Mouse (Mus musculus): ENCODE measurements around the gene Furin. TPM values are rescaled to one million over a fixed set of nuclear protein-coding genes. Genes with fewer than 3 reads are reported as not detected.

Furin gene
- total and polyA plus RNA-seq, 3 experiments: 13.7 to 32.3 TPM; not detected in 1

DNA sequence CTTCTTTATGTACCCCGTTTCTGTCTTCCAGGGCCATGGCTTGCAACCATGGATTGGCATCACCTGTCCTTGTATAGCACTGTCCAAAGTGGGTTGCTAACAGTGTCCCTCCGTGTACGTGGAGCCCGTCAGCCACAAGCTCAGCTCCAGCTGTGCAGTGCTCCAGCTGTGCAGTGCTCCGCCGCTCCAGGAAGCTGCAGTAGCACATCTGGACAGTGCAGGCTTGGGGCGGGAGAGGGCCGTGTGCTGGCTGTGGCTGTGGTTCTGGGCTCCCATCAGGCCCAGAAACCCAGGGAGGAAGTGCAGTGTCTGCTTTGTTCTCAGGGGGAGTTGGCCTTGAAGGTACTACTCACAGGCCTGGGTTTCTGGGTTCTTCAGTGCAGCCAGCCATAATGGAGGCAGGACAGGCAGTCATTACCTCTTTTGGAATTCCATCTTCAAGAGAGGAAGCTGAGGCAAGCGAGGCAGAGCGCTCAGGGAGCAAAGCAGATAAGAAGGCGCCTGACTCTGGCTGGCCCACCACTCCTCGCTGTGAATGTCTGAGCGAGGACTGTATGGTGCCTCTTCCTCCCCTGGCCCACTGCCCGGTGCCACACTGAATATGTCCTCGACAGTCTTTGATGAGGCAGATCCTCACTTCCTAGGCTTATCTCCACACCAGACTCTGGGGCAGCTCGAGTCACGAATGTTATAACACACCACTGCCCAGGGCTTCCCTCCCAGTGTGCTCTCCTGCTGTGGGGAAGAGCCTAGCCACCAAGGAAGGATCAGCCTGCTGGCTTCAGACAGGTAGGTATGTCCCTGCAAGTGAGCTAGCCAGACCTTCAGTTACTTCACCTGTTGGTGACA lies 39.4 kb upstream of the Furin start (continued):
- peak; percentile 80 for TF ChIP-seq GATA1 (IDR thresholded peaks at IDR 0.05; ENCODE audit: low read depth, low read length)
- no peak; the same call in 1 of the 2 replicates for TF ChIP-seq GABPA (IDR thresholded peaks at IDR 0.05; ENCODE audit: low read depth, low read length)
- peak; percentile 95 for TF ChIP-seq TBP (IDR thresholded peaks at IDR 0.05; ENCODE audit: low read depth, low read length)
- peak; percentile 69; the same call in 1 of the 2 replicates for TF ChIP-seq TAL1 (IDR thresholded peaks at IDR 0.05; ENCODE audit: low read length)
- TF ChIP-seq MYC (IDR thresholded peaks at IDR 0.05; ENCODE audit: low read depth, low read length): peak; percentile 62; the same call in 1 of the 2 replicates
- TF ChIP-seq ELF1 (IDR thresholded peaks at IDR 0.05; ENCODE audit: low read depth, low read length): no peak; the same call in none of the 2 replicates

DNA sequence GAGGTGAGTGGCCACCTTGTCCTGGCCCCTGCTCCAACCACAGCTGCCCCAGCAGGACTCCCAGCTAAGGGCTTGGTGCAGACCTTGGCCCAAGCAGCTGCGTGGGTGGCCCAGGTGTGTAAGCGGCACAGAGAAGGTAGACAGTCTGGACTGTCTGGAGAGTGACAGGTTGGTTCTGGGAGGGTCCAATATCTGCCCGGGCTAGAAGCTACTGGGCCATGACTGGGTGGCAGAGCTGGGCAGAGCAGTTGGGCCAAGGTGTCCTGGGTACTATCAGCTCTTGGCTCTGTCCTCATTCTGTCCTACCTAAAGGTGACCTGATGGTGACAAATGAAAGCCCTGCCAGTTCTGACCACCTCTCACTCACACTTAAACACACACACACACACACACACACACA lies 37.9 kb upstream of the Furin start:
- Histone ChIP-seq H3K9ac (ENCODE audit: control insufficient read depth, low read depth, low read length, poor library complexity, severe bottlenecking) (peak overlapping the region; percentile 78), H3K27ac (ENCODE audit: control insufficient read depth, low read depth, low read length) (no peak overlapping the region; the same call in 1 of the 2 replicates), H3K9me3 (replicated peaks; ENCODE audit: insufficient read depth, low read length) (no peaks in the 10 kb centered on the region), H3K4me1 (ENCODE audit: control insufficient read depth in 1 of 2, insufficient read depth in 2 of 2, low read length in 2 of 2) (peaks cover 21 to 52% of the 10 kb centered on the region in 2 experiments), H3K36me3 (ENCODE audit: control insufficient read depth in 1 of 2, insufficient read depth in 2 of 2, low read length in 2 of 2) (peaks cover 0 to 33% of the 10 kb centered on the region in 2 experiments; a peak in 2 of 4 replicates), H3K79me2 (ENCODE audit: control insufficient read depth, insufficient read depth, low read length, poor library complexity) (peaks cover 8% of the 10 kb centered on the region), H3K4me3 (ENCODE audit: control insufficient read depth in 1 of 2, insufficient read depth in 1 of 2, low read depth in 2 of 2, low read length in 2 of 2) (peak overlapping the region; percentile 64 to 76; a peak in 1 of 4 replicates), H3K27me3 (ENCODE audit: control insufficient read depth in 1 of 2, insufficient read depth in 2 of 2, low read length in 2 of 2) (no peaks in the 10 kb centered on the region)
- DNase-seq (ENCODE audit: low read depth, low spot score): no peak
- TF ChIP-seq TCF12 (IDR thresholded peaks at IDR 0.05; ENCODE audit: low read depth, low read length) (no peak), BHLHE40 (IDR thresholded peaks at IDR 0.05; ENCODE audit: borderline replicate concordance, low read depth, low read length) (no peak), MAX (IDR thresholded peaks at IDR 0.05; ENCODE audit: low read length) (no peak), MXI1 (IDR thresholded peaks at IDR 0.05; ENCODE audit: low read depth, low read length) (no peak), EP300 (IDR thresholded peaks at IDR 0.05; ENCODE audit: low read depth in 1 of 2, low read length in 2 of 2) (no peak), SIN3A (IDR thresholded peaks at IDR 0.05; ENCODE audit: low read length) (no peak)

DNA sequence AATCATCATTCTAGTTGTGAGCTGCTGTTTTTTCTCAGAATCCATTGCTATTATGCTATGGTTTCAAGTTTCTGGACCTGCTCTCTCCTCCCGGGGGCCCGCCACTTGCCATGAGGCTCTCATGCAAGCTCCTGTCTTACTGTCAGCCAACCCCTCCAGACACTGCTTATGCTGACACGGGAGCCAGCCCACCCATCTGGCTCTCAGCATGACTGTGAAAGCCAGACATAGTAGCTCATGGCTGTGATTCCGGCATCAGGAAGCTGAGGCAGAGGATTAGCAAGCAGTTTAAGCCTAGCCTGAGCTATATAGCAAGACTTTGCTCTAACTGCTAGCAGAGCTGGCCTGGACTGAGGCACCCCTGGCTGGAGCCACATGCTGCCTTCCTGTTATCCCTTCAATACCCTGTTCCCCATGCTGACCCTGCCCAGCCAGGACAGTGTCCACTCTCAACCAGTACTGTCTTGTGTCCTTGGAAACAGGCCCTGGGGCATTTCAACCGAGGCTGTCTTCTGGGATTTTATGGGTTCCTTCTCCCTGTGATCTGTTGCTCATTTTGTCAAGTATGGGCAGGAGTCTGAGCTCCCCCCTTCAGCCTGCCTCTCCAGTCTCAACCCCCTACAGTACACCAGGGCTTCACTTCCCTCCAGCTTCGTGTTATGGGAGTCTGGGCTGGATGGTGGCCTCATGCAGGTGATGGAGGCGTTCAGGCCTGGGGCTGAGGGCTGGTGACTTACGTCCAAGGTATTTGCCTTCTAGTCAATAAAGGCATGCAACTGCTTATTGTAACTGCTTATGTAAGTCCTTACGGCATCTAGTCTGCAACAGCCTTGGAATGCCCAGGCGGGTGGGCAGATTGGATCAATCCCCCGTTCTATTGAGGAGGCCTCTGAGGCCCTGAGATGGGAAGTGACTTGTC lies 37.0 kb upstream of the Furin start:
- no peak for TF ChIP-seq CHD1 (IDR thresholded peaks at IDR 0.05; ENCODE audit: low read depth, low read length)
- TF ChIP-seq CHD2 (IDR thresholded peaks at IDR 0.05; ENCODE audit: low read length): no peak
- no peak for TF ChIP-seq POLR2A (IDR thresholded peaks at IDR 0.05; ENCODE audit: control insufficient read depth in 1 of 2, insufficient read depth in 1 of 2, low read depth in 1 of 2, low read length in 2 of 2, poor library complexity in 1 of 2)
- TF ChIP-seq TAL1 (IDR thresholded peaks at IDR 0.05; ENCODE audit: low read length): no peak
- 0 out of 2 replicates have a peak, but pooled peaks have one; percentile 9 for TF ChIP-seq MAX (IDR thresholded peaks at IDR 0.05; ENCODE audit: low read length)
- TF ChIP-seq UBTF (IDR thresholded peaks at IDR 0.05; ENCODE audit: borderline replicate concordance, insufficient read depth, low read depth, low read length): no peak
- no peak for TF ChIP-seq RAD21 (IDR thresholded peaks at IDR 0.05; ENCODE audit: low read depth, low read length)
- no peak for TF ChIP-seq RCOR1 (IDR thresholded peaks at IDR 0.05; ENCODE audit: low read depth, low read length)
- TF ChIP-seq POLR2AphosphoS2 (IDR thresholded peaks at IDR 0.05; ENCODE audit: low read length): peak; percentile 36; the same call in 1 of the 2 replicates
- TF ChIP-seq KAT2A (conservative IDR thresholded peaks at IDR 0.05; ENCODE audit: low read depth, low read length): no peak
- no peak for TF ChIP-seq E2F4 (IDR thresholded peaks at IDR 0.05; ENCODE audit: borderline replicate concordance, low read depth, low read length)

More for the DNA sequence above, 37.0 kb upstream of the Furin start:
- no peaks in the 10 kb centered on the region for H3K27me3 ChIP-seq (ENCODE audit: control insufficient read depth in 1 of 2, insufficient read depth in 2 of 2, low read length in 2 of 2)
- peaks cover 19 to 47% of the 10 kb centered on the region in 2 experiments for H3K4me1 ChIP-seq (ENCODE audit: control insufficient read depth in 1 of 2, insufficient read depth in 2 of 2, low read length in 2 of 2)
- peaks cover 8% of the 10 kb centered on the region for H3K79me2 ChIP-seq (ENCODE audit: control insufficient read depth, insufficient read depth, low read length, poor library complexity)
- peaks cover 0 to 29% of the 10 kb centered on the region in 2 experiments; a peak in 2 of 4 replicates for H3K36me3 ChIP-seq (ENCODE audit: control insufficient read depth in 1 of 2, insufficient read depth in 2 of 2, low read length in 2 of 2)
- H3K9ac ChIP-seq (ENCODE audit: control insufficient read depth, low read depth, low read length, poor library complexity, severe bottlenecking): no peak overlapping the region
- no peak overlapping the region for H3K4me3 ChIP-seq (ENCODE audit: control insufficient read depth in 1 of 2, insufficient read depth in 1 of 2, low read depth in 2 of 2, low read length in 2 of 2)
- no peak for DNase-seq (ENCODE audit: low read depth, low spot score)
- H3K27ac ChIP-seq (ENCODE audit: control insufficient read depth, low read depth, low read length): no peak overlapping the region
- no peaks in the 10 kb centered on the region for H3K9me3 ChIP-seq (replicated peaks; ENCODE audit: insufficient read depth, low read length)

Data from MEL (cell line).